Mouse (Mus musculus): ENCODE measurements at regions not wholly inside any gene's neighbourhood (a gene's known extent, or its start where the extent isn't known, plus 50 kb on each side); places are given as distances from the start of the nearest gene placed in this dataset.

DNA sequence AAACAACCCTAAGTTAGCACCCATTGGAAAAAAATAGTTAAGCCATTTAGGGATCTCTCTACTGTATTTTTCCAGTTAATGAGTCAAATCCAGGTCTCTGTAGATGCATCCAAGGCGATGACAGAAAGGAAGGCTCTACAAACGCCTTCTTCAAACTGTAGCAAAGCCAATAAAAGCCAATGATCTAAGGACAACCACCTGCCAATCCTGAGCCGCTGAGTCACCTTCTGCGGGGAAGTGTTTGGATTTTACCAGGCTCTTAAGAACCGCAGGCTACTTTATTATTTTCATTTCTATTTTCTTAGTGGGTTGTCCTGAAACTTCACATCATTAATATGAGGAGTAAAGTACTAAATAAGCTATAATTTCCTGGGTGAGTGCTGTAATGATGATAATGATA, 171.4 kb upstream of the Fn1 start:
- Histone ChIP-seq H3K36me3 (replicated peaks) (no peaks in the 10 kb centered on the region), H3K4me3 (replicated peaks) (no peak overlapping the region), H3K9me3 (no peaks in the 10 kb centered on the region), H3K27me3 (no peaks in the 10 kb centered on the region), H3K4me2 (no peak overlapping the region), H3K9ac (no peak overlapping the region), H3K4me1 (no peaks in the 10 kb centered on the region), H3K27ac (no peak overlapping the region)
- 81% methylated on average over 5 of the region's 5 CpGs for WGBS
- no peak for ATAC-seq (ENCODE audit: low FRiP score)

DNA sequence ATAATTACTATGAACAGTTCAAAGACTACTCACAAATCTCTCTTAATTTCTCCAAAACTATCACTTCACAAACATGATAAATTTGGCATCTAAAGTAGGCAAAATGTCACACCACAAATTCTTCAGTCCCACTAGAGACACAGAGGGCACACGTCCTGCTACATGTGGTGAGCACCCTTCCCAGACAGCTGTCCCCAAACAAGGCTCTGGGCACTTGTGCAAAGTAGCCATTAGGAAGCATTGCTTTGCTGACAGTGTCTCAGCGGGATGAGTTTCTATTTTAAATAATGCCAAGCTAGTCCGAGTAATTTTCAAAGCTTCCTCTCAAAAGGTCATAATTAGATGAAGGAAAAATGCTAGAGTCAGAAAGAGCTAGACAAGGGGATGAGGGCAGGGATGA, 169.1 kb upstream of the Fn1 start:
- Histone ChIP-seq H3K9ac (no peak overlapping the region), H3K27me3 (no peaks in the 10 kb centered on the region), H3K4me1 (no peaks in the 10 kb centered on the region), H3K9me3 (no peaks in the 10 kb centered on the region), H3K36me3 (replicated peaks) (no peaks in the 10 kb centered on the region), H3K4me3 (replicated peaks) (no peak overlapping the region), H3K27ac (no peak overlapping the region), H3K4me2 (no peak overlapping the region)
- WGBS: 83% methylated on average over 3 of the region's 3 CpGs
- no peak for ATAC-seq (ENCODE audit: low FRiP score)

- Histone ChIP-seq H3K9ac (no peak overlapping the region), H3K4me1 (no peaks in the 10 kb centered on the region), H3K4me2 (no peak overlapping the region), H3K36me3 (replicated peaks) (no peaks in the 10 kb centered on the region), H3K27me3 (no peaks in the 10 kb centered on the region), H3K9me3 (no peaks in the 10 kb centered on the region), H3K4me3 (replicated peaks) (no peak overlapping the region), H3K27ac (no peak overlapping the region)
- no peak for ATAC-seq (ENCODE audit: low FRiP score)
- WGBS: 87% methylated on average over 7 of the region's 7 CpGs
These were observed 168.1 kb upstream of the Fn1 start for GRCm38 (mm10) chr1:71821099-71821498.

DNA sequence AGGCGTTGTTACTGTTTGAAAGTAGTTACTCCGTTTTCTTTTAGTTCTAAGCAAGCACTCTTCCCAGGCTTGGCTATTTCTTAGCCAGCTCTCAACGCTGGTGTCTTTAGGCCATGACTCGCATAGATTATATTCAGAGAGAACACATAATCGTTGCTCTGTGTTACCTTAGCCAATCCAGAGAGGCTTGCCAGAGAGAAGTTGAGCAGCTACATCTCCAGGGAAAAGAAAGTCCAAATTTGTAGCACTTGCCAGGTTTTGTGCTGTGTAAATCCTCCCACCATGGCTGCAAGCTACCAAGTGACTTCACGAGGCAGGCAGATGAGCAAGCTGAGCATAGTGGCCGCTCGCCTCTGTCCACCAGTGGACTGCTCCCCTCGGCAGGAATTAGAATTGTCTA, 163.3 kb upstream of the Fn1 start:
- ATAC-seq (ENCODE audit: low FRiP score): no peak
- H3K9ac ChIP-seq: no peak overlapping the region
- H3K9me3 ChIP-seq: no peaks in the 10 kb centered on the region
- H3K4me1 ChIP-seq: no peaks in the 10 kb centered on the region
- H3K36me3 ChIP-seq (replicated peaks): no peaks in the 10 kb centered on the region
- H3K27ac ChIP-seq: no peak overlapping the region
- 88% methylated on average over 9 of the region's 9 CpGs for WGBS
- H3K4me3 ChIP-seq (replicated peaks): no peak overlapping the region
- no peak overlapping the region for H3K4me2 ChIP-seq
- H3K27me3 ChIP-seq: no peaks in the 10 kb centered on the region

DNA sequence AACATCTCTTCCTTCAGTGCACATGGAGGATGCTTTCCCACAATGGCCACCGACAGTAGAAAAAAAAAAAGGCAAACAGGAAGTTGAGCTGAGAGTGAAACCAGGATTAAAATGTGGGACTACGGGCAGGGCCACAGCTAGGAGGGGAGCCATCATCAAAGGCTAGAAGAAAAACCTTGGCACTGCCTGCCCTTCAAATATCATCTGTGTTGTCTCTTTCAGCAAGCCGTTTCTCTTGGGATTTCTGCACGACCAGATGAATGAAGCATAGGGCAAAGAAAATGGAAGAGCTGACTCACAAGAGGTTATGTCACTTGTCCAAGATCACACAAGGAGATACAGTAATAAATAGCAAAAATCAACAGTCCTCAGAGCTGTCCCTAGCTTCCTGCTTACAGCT, 161.1 kb upstream of the Fn1 start:
- ATAC-seq (ENCODE audit: low FRiP score): no peak
- Histone ChIP-seq H3K27me3 (no peaks in the 10 kb centered on the region), H3K9ac (no peak overlapping the region), H3K4me1 (no peaks in the 10 kb centered on the region), H3K4me3 (replicated peaks) (no peak overlapping the region), H3K36me3 (replicated peaks) (no peaks in the 10 kb centered on the region), H3K9me3 (no peaks in the 10 kb centered on the region), H3K4me2 (no peak overlapping the region), H3K27ac (no peak overlapping the region)
- WGBS: 89% methylated on average over 4 of the region's 4 CpGs

DNA sequence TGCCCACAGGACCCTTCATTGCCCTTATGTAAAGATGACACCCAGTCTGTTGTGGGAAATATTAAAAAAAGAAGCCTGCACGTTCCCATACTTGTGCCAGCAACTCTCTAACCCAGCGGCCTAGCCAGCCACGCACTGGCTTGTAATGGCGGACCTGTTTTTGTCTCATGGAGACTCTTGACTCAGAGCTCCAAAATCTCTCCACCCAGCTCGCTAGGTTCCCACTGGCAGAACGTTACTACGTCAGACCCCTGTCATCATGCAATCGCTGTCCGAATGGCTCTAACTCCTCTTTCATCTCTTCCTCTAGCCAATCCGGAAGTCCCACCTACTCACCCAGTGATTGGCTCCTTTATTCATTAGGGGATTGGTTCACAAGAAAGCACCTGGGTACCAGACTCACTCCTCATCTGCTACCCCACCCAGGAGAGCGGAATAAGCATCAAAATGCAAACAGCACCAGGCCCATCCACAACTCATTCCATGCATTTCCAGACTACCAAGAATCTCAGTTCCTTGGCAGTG, 159.2 kb upstream of the Fn1 start:
- Histone ChIP-seq H3K9me3 (no peaks in the 10 kb centered on the region), H3K4me3 (replicated peaks) (no peak overlapping the region), H3K27ac (no peak overlapping the region), H3K4me1 (no peaks in the 10 kb centered on the region), H3K36me3 (replicated peaks) (no peaks in the 10 kb centered on the region), H3K27me3 (no peaks in the 10 kb centered on the region), H3K4me2 (no peak overlapping the region), H3K9ac (no peak overlapping the region)
- no peak for ATAC-seq (ENCODE audit: low FRiP score)
- 95% methylated on average over 11 of the region's 11 CpGs for WGBS

GRCm38 (mm10) chr1:71811196-71811788, 158.3 kb upstream of the Fn1 start:
- Histone ChIP-seq H3K4me2 (no peak overlapping the region), H3K27ac (no peak overlapping the region), H3K4me1 (no peaks in the 10 kb centered on the region), H3K9me3 (no peaks in the 10 kb centered on the region), H3K9ac (no peak overlapping the region), H3K36me3 (replicated peaks) (no peaks in the 10 kb centered on the region), H3K4me3 (replicated peaks) (no peak overlapping the region), H3K27me3 (no peaks in the 10 kb centered on the region)
- 89% methylated on average over 11 of the region's 11 CpGs for WGBS
- no peak for ATAC-seq (ENCODE audit: low FRiP score)

- no peaks in the 10 kb centered on the region; the same call in 1 of the 2 replicates for H3K4me1 ChIP-seq
- H3K27me3 ChIP-seq: no peaks in the 10 kb centered on the region
- H3K4me3 ChIP-seq (replicated peaks): no peak overlapping the region
- no peak overlapping the region for H3K4me2 ChIP-seq
- no peak overlapping the region for H3K27ac ChIP-seq
- no peaks in the 10 kb centered on the region for H3K9me3 ChIP-seq
- no peaks in the 10 kb centered on the region for H3K36me3 ChIP-seq (replicated peaks)
- 53% methylated on average over 1 of the region's 1 CpGs for WGBS
- no peak for ATAC-seq (ENCODE audit: low FRiP score)
- no peak overlapping the region for H3K9ac ChIP-seq
These were observed 155.0 kb upstream of the Fn1 start for GRCm38 (mm10) chr1:71808005-71808404.

GRCm38 (mm10) chr1:71807586-71807985, 154.6 kb upstream of the Fn1 start:
- H3K9me3 ChIP-seq: no peaks in the 10 kb centered on the region
- H3K36me3 ChIP-seq (replicated peaks): no peaks in the 10 kb centered on the region
- no peaks in the 10 kb centered on the region for H3K27me3 ChIP-seq
- no peak overlapping the region for H3K4me3 ChIP-seq (replicated peaks)
- no peak overlapping the region for H3K27ac ChIP-seq
- H3K4me2 ChIP-seq: no peak overlapping the region
- WGBS: 74% methylated on average over 4 of the region's 4 CpGs
- no peak for ATAC-seq (ENCODE audit: low FRiP score)
- H3K4me1 ChIP-seq: no peaks in the 10 kb centered on the region; the same call in 1 of the 2 replicates
- H3K9ac ChIP-seq: no peak overlapping the region

GRCm38 (mm10) chr1:71801283-71802066, 148.5 kb upstream of the Fn1 start:
- WGBS: 78% methylated on average over 9 of the region's 9 CpGs
- Histone ChIP-seq H3K27ac (no peak overlapping the region), H3K27me3 (no peaks in the 10 kb centered on the region), H3K4me2 (no peak overlapping the region), H3K4me3 (replicated peaks) (no peak overlapping the region), H3K4me1 (no peaks in the 10 kb centered on the region; the same call in 1 of the 2 replicates), H3K9ac (no peak overlapping the region), H3K36me3 (replicated peaks) (no peaks in the 10 kb centered on the region), H3K9me3 (no peaks in the 10 kb centered on the region)
- no peak for ATAC-seq (ENCODE audit: low FRiP score)

GRCm38 (mm10) chr1:71800581-71800980, 147.6 kb upstream of the Fn1 start:
- no peaks in the 10 kb centered on the region for H3K36me3 ChIP-seq (replicated peaks)
- H3K27ac ChIP-seq: no peak overlapping the region
- H3K9me3 ChIP-seq: no peaks in the 10 kb centered on the region
- WGBS: 37% methylated on average over 2 of the region's 2 CpGs
- H3K27me3 ChIP-seq: no peaks in the 10 kb centered on the region
- H3K4me3 ChIP-seq (replicated peaks): no peak overlapping the region
- ATAC-seq (ENCODE audit: low FRiP score): no peak
- no peak overlapping the region for H3K4me2 ChIP-seq
- no peak overlapping the region for H3K9ac ChIP-seq
- no peaks in the 10 kb centered on the region; the same call in 1 of the 2 replicates for H3K4me1 ChIP-seq

GRCm38 (mm10) chr1:71798636-71799035, 145.6 kb upstream of the Fn1 start:
- Histone ChIP-seq H3K9ac (no peak overlapping the region), H3K4me2 (no peak overlapping the region), H3K4me3 (replicated peaks) (no peak overlapping the region), H3K27me3 (no peaks in the 10 kb centered on the region), H3K4me1 (no peaks in the 10 kb centered on the region; the same call in 1 of the 2 replicates), H3K9me3 (no peaks in the 10 kb centered on the region), H3K36me3 (replicated peaks) (no peaks in the 10 kb centered on the region), H3K27ac (no peak overlapping the region)
- no peak for ATAC-seq (ENCODE audit: low FRiP score)
- 85% methylated on average over 9 of the region's 9 CpGs for WGBS

DNA sequence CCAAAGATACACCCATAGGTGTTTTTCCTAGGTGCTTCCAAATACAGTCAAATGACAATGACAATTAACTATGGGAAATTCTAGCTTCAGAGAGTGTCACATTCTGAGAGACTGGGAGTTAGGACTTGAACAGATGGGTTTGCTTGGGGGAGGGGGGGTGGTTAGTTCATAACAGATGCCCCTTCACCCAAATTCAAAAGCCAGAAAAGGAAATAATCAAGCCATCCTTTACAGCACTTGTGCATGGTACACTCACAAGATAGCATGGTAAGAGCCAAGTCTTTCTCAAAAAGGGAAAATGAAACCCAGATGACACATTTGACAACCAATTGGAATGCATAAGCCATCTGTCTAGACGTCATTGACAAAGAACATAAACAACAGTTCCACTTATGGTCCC, 135.4 kb upstream of the Fn1 start:
- Histone ChIP-seq H3K4me3 (replicated peaks) (no peak overlapping the region), H3K36me3 (replicated peaks) (no peaks in the 10 kb centered on the region), H3K27me3 (no peaks in the 10 kb centered on the region), H3K27ac (no peak overlapping the region), H3K4me1 (no peaks in the 10 kb centered on the region), H3K4me2 (no peak overlapping the region), H3K9ac (no peak overlapping the region), H3K9me3 (no peaks in the 10 kb centered on the region)
- 78% methylated on average over 1 of the region's 1 CpGs for WGBS
- ATAC-seq (ENCODE audit: low FRiP score): no peak

Measured in forebrain, embryonic 12.5 days (tissue).